Mouse (Mus musculus): ENCODE data around the gene Hipk1.
"Not testable (repeated sequence)": the region's sequence is repeated elsewhere in the genome, so short reads cannot be mapped to it uniquely, and the experiment has no call there.

The Hipk1 gene

DNA sequence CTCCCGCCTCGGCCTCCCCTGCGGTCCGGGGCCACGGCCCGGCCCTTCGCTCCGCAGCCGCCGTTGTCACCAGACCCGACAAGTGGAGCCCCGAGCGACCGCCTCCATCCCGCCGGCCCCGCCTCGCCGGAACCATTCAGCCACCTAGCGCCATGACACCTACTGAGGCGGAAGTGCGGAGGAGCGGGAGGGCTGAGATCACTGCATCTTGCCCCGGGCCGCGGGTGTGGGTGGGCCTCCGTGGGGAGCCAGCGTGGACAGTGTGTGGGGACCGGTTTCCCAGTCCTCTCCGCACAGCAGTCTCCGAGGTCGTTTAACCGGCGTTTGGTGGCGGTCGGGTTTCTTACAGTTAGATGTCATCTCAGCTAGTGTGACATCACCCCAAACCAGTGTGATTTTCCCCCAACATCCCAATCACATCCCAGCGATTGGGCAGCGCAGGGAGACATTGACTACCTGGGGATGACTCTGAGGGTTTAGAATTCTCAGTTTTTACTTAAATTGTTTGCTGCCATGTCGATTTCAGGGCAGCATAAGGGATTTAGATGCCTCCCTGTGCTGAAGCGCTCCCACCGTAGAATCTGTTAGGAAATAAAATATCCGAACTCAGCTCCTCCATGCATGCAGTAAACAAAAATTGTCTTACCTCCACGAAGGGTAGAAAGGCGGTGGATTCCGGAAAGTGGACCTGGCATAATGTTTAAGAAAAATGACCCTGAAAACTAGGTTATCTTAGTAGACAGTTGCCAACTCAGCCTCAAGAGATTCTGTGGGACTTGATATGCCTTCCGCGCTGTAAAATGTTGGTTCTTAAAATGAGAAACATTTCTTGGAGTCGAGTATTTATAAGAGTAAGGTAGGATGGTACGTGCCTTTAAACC is at the start of gene Hipk1:
Gene Hipk1 (minus strand): TSS at position 334 of the 881 bp plus-strand sequence.
- peak; percentile 95 for DNase-seq

DNA sequence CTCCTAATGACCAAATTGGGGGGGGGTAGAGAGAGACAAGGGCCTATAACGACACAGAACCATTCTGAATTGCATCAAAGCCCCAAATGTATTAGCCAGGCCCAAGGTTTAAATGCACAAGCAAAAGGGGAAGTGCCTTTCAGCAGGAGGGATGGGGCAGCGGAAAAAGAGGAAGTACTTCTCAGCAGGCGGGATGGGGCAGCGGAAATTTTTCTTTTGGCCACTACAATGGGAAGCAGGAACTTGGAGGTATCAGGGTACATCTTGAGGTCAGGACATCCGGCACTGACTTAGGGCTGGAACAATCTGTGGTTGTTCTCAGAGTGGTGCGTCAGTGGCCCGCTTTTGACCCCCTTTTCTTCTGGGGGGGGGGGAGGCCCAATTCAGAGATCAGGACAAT is 49.6 kb upstream of the Hipk1 start:
- not testable (repeated sequence) for DNase-seq

DNA sequence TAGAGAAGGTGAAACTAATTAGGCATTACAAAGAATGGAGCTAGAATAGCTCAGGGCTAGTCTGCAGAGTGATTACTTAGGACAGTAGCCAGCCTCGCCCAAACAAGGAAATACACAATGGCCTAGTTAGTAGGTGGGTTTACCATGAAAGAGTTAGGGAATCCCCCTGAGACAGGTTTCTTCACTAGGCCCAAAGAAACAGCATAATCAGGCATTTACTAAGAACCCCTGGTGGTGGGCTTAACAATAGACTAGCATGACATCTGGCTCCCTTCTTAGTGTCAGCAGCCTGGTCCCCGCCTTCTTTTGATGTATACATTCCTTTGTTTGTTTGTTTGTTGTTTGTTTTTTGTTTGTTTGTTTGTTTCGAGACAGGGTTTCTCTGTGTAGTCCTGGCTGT is 48.8 kb upstream of the Hipk1 start:
- not testable (repeated sequence) for DNase-seq

DNA sequence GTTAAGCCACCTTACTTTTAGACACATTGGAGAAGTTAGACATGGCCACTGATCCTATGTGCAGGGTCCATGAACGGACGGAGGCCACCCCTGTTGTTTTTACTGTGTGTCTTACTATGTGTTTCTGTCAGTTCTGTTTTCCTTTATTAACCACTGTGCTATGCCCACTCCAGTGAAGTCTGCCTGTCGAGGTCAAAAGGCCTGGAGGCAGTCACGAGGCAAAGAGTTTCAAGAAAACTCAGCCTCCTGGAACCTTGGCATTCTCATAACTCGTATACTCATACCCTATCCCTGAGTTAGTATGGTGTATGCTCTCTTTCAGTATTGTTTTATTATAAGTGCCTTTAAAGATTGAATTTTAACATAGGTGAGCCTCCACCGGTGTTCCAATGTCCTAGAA is 48.3 kb upstream of the Hipk1 start:
- peak; percentile 41 for DNase-seq

DNA sequence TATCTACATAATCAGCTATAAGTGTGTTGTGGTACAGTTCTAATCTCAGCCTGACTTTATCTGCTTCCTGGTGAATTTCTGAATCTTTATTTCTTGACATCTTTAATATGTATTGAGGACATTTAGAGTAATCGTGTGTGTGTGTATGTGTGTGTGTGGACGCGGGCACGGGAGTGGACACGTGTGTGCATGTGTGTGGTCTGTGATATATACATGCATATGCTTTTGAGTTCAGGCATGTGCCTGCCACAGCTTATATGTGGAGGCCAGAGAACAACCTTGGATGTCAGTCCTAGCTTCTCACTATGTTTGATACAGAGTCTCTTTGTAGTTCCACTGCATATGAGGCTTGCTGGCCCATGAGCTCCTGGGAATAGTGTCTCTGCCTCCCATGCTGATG is 45.1 kb upstream of the Hipk1 start:
- no peak for DNase-seq

DNA sequence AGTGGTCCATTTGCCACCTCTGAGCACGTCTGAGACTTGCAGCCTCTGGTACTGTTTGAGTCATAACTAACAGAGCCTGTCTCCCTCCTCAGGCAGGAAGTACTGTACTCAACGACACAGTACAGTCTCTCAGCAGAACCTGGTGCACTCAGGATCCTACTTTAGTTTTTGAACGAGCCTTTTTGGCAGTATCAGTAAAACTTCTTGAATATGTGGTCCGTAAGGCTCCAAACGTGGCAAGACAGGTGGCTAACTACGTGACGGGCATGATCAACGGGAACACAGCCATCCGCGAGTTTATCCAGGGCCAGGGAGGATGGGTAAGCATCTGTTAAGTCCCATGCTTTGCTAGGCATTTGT is 44.6 kb upstream of the Hipk1 start:
- DNase-seq, result no peak

DNA sequence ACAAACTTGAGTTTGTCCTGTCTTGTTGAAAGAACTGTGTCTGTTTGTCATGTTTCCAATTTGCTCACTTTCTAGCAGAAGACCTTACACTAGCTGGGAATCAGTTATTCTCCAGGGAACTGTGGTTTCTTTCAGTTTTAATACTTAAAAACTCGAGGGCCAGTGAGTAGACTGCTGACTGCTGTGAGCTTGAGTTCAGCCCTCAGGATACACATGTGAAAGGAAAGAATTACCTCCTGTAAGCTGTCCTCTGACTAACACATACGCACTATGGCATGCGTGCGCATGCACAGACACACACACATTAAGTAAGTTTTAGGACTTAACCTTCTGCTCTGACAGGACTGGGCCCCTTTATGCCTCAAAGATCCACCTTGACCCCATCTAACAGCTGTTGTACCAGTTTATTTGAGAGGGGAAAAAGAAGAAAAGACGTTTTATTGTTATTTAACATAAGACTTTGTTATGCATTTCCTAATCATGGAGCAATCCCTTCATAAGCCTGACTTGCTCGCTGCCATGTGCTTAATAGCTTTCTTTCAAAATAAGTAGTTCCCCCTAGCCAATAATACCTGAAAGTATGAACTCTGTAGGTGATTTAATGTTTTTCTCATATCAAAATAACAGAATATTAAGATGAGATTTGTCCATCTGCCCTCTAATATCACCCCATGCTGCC is 44.0 kb upstream of the Hipk1 start:
- DNase-seq, result no peak

DNA sequence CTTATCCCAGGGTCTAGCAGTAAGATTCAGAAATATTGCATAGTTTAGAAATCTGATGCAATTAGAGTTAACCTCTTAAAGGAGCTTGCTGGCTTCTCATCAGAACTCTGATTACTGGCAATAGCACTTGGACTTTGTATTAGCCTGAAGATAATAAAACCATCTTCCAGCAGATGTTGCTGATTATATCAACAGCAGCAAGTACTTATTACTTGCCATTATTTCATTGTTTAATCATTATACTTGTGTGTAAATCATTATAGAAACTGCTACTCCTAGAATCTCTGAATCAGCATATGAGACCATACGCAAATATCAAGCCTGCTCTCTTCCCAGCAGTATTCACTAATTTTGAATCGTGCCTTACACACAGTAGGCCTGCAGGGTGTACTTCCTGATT is 42.6 kb upstream of the Hipk1 start:
- peak; percentile 26 for DNase-seq

DNA sequence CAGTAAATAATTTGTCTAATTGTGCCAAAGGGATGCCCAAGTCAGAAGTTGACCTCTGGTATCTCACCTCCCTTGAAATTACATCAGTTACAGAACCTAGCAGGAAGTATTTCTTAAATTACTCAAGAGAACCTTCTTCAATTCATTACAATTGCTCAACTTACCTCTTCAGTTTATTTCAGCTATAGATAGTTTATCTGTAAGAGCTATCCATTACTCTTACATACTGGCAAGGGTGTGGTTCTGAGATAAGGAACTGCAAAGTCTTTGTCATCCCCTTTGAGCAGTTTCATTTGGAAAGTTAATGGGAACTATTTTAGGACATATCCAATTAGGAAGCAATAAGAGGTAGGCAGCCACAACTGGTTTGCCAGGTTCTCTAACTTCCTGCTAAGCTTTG is 41.1 kb upstream of the Hipk1 start, which contains the start of gene Bcl2l15:
Gene Bcl2l15 (plus strand): TSS at position 176 of the 400 bp plus-strand sequence.
- no peak for DNase-seq

DNA sequence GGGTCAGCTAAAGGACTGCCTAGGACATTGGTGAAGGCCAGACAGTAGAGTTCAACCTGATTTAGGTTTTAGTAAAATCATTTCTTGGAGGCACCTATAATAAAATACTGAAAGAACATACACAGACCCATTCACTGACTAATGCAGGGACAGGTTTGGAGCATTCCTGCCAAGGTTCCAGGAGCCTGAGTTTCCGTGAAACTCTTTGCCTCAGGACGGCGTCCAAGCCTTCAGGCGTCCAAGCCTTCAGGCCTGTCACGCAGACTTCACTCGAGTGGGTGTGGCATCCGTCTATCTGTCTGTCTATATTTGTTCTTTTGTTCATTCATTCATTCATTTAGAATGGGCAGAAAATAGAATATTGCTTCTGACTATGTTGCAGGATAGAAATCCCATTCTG is 39.8 kb upstream of the Hipk1 start:
- DNase-seq, result no peak

DNA sequence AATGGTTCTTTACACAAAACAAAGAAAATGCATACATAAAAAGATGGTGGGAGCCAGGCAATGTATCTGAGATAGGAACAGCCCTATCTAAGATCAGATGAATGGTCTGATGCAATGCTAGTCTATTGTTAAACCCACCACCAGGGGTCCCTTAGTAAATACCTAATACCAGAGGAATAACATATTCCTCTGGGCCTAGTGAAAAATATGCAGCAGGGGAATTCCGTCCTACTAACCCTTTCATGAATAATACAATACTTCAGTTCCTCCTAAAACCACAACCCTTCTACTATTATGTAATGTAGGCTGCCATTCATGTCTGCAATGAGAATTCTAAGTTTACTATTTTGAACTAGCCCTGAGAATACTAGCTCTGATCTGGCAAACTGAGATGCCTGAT is 39.3 kb upstream of the Hipk1 start:
- DNase-seq, result not testable (repeated sequence)

DNA sequence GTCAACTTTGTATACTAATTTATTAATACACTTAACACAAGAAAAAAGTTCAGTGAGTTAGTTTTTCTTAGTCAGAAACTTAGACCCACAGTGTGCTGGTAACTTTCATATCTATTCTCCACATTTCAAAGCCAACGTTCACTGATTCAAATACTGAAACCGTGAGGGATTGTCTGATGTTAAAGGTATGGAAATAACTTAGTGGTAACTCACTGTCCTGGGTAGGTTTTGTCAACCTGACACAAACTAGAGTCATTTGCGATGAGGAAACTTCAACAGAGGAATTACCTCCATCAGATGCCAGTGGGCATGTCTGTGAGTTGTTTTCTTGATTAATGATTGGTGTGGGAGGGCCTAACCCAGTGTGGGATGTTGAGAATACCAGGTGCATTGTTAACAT is 37.7 kb upstream of the Hipk1 start:
- DNase-seq, result no peak

DNA sequence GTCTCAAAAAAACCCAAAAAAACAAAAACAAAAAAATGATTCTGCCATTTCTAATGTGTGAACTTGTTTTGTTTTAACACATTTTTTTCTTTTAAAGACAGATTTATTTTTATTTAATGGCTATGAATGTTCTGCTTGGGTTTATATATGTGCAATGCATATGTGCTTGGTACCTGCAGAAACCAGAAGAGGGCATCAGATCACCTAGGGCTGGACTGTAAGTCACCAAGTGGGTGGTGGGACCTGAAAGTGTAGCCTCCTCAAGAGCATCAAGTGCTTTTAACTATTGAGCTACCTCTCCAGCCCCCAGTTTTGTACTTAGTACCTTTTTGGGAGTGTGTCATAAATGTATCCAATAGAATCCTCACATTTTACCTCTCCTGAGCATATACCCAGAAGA is 36.2 kb upstream of the Hipk1 start:
- no peak for DNase-seq

DNA sequence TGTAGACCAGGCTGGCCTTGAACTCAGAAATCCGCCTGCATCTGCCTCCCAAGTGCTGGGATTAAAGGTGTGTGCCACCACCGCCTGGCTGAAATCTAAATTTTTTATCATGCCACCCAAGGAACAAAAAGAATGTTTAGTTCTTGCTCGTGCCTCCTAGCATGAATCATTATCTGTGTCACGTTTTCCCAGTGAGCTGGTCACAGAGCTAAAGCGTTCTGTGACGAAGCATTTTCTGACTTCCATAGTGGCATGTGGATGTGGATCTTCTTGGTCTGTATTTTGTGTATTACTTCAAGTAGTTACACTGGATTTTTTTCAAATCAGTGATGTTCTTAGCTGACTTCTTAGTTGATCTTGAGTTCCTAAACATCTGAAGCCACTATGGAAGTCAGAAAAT is 19.6 kb upstream of the Hipk1 start:
- DNase-seq, result no peak

DNA sequence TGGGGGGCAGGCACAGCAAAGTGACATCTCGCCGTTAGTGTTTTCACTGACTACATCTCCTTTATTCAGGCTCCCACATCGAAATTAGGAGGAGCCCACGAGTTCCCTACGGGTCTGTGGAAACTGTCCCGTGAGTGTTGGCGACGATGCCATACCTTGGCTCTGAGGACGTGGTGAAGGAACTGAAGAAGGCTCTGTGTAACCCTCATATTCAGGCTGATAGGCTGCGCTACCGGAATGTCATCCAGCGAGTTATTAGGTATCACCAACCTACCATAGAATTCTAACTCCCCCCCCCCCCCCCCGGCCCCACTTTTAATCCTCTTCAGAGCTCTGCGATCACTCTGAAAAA is 18.4 kb upstream of the Hipk1 start:
- no peak for DNase-seq

DNA sequence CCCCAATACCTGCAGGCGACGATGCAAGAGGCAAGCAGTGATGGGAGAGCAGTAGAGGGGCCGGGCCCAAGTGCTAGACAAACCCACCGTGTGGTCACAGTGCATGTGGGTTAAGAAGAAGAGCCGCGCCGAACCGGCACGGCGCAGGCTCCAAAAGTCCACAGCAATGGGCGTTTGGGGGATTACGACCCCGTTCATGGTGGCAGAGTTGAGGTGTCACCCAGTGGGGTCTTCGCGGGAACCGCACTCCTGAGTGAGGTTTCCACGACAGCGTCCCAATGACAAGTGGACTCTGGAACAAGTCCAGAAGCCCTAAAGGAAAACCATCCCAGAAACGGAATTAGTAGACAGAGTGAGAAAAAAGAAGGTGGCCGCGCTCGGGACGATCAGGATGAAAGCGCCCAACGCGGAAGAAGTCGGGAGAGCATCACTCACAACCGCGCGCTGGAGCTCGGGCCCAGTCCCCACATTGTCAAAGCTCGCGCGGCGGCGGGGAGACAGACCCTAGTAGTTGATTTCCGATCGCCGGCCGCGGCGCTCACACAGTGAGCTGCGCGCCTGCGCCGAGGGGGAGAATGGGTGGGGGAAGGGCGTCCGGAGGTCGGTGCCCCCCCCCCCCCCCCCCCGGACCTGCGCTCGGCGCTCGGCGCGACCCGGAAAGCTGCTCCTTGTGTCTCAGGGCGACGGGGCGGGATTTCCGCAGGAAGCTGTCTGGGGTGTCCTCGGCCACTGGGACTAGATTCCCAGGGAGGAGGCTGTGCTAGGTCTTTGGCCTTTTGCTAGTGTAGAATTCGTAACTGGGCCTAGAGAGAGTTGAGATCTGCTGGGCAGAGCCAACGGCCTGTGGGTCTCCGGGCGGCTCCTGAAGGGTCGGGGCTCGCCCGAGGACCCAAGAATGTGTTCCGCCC is 17.8 kb upstream of the Hipk1 start, which contains the start of the genes Dclre1b, Ap4b1 and Gm43064:
Gene Dclre1b (minus strand): TSS at position 554 of the 908 bp plus-strand sequence.
Gene Ap4b1 (plus strand): TSS at position 630 of the 908 bp plus-strand sequence.
Gene Gm43064 (plus strand): TSS at position 683 of the 908 bp plus-strand sequence.
- peak; percentile 90 for DNase-seq

DNA sequence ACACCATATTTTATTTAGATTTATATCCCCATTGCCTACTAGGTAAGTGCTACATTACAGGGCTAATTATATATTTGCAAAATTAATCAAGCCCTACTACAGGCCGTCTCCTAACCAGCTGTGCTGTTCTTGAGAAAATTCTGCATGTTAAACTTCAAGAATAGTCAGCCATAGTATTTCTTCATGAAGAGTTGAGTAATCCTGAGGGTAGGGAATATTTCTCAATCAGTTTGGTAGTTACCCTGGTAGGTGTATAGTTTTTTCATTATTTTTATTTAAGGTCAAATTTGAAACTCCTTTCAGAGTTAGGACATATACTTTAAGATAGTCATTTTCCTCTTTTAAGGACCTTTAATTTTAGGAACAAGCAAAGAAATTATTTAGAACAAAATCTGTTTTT is 14.3 kb upstream of the Hipk1 start:
- DNase-seq, result no peak

DNA sequence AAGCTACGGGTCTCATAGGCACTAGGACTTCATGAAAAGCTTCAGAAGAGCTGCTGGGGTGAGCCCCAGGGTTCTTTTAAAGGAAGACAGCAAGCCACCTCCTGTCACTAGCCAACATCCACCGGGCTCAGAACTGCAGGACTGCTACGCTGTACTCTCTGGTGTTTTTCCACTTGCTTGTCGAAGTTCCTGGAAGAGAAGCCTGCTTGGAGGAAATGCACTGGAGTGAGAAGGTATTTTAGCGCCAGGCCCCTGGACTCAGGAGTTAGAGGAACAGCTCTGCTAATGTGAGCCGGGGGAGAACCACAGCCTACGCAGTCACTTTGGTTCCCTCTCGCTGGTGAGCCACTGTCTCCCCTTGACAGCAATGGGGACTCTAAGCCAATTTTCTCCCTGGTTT is 11.5 kb upstream of the Hipk1 start:
- peak; percentile 65 for DNase-seq

DNA sequence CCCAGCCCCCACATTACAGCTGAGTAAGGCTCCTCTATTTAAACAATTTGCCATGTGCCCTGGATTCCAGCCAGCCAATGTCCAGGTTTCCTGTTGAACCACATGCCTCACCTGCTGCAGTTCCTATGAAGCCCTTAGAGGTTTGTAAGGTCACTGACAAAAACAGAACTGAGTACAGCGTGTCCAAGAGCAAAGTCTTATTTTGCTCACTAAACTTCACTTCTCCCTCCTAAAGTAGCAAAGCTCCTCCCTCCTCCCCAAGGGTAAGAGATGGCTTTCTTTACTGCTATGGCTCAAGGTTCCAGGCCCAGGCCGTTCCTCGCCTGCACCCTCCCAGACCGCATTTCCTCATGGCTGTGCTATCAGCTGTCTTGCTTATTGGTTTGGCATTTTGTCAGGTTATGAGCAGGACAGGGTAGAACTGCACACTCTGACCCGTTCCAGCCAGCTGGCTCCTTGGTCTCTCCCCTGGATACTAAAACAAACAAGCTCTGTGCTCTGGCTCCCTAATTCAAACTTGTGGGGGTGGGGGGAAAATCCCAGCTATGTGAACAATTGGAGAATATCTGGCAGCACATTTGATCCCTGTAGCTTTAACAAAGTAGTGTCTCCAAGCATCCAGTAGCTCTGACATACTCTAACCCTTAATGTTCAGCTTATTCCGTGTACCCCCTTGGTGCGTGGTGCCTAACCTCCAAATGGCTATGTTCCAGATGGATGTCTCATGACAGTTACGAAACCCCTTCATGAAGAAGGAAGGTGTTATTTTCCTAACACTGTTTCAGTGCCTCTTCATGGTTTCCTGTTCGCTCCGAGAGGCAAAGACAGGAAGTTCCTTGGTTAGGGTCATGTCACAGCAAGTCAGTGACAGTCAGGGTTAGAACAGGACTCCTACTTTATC is 10.5 kb upstream of the Hipk1 start:
- peak; percentile 92 for DNase-seq

DNA sequence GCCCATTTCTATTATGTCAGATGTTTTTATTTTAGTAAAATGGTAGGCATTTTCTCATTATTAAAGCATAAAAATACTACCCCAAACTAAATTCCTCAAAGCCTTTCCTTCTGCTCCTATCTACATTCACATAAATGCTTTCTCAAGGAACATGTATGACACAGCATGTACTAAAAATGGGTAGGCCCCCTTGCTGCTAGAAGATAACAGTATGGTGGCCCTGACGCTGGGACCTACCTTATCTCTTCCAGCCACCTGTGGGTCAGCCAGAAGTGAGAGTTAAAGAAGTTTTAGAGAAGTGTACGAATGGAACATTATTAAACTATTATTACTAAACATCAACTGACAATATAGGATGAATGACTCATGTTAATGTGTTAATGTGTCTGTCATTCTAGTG is 8.1 kb upstream of the Hipk1 start:
- no peak for DNase-seq

DNA sequence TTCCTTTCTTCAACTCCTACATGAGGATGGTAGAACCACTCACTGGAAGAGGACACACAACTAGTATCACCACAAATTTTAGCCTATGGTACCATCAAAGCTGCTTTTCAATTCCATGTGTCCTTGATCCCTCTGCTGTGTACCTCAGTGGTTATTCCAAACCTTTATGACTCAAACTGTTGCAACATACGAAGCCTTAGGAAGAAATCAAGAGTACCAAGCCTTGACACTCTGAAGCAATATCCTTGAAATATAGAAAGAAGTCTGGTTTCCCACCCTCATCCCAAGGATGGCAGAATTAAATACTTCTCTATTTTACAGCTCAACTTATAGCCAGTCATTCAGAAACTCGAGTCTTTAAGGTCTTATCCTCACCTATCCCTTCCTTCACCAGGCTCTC is 5.0 kb upstream of the Hipk1 start:
- DNase-seq, result no peak

DNA sequence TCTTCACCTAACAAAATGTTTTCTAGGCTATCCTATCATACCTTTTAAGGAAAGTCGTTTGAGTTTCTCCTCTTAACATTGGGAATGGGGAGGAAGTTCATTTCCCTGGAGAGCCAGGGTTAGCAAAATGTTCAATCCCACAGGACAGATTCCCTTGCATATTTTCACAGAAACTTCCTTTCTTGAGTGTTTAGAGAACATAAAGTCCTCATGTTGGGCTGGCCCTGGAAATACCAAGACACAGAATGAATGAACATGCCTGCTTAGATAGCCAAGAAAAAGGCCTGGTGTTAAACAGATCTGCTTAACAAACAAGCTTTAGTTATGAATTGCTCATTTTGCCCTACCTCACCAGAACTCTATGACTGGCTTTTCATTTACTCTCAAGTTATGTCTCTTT is 1.2 kb upstream of the Hipk1 start:
- DNase-seq, result peak; percentile 39

Data from kidney, adult 9 months (tissue).